Mouse (Mus musculus): ENCODE data around the gene Mphosph9.
A peak's percentile ranks its signal among the peaks of the same experiment; 100 is the strongest.

The Mphosph9 gene

DNA sequence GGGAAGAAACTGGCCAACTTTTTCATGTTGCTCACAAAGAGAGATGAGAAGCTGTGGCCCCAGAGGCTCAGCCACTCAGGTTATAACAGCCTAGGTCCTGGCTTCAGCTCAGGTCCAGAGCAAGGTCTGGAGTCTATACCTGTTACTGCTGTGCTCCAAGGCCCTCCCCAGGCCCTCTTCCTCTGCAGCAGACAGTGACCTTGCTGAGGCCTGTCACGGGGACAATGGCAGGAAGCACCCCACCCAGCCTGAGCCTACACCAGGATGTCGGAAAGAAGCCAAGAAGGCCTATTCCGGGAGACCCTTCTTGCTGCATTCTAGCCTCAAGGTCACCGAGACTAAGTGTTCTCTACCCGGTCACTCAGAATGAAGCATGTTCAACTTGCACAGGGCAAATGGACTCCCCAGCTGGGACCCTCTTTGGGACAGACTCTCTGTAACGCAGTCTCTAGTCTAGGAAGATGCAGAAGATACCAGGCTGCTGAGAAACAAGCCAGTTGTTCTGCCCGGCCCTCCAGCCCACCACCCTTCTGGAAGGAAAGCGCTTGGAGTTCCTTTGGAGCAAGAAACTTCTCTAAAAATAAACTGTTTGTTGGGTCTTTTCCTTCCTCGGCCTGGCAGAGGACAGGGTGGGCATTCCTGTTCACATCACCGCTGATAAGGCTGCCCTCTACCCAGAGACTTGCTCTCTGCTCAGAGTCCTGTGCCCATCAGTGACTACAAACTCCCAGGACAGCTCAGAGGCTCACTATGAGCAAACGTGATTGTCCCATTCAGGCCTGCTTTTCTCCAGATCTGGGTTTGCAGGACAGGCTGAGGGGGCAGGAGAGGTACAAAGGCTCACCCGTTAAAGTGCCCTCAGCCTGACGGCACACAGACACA, 113.9 kb downstream of the Mphosph9 start:
- peak; percentile 43 to 45 for DNase-seq

DNA sequence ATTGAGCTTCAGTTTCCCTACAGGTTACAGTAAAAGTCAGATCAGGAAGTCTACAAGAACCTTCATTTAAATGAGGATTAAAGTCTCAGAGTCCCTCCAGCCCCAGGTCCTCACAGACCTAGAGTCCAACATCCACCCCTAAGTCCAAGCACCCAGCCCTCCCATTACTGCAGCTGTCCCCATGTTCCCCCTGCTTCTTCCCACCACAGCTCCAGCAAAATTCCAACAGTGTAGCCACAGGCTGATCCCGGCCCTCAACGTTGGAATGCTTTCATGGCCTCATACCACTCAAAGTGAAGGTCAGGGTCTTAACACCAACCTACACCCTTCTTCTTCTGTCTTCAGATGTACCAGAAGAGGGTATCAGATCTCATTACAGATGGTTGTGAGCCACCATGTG, 116.1 kb downstream of the Mphosph9 start:
- DNase-seq = no peak

DNA sequence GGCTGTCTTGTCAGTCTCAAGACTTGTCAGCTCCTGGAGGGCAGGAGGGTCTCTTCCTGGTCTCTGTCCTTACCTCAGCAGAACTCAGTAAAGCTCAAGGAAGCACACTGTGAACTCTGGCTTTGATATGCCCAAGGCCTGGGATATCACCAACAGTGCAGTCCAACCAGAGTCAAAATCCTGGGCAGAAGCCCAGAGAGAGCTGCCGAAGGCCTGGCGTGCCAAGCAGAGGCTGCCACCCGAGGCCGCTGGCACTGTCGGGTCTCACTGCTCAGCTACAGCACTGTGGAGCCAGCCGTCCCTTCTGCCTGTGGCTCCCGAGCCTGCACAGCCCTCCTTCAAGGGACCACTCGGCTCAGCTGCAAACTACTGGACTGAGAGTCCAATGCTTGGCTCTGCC, 116.5 kb downstream of the Mphosph9 start:
- DNase-seq = no peak

DNA sequence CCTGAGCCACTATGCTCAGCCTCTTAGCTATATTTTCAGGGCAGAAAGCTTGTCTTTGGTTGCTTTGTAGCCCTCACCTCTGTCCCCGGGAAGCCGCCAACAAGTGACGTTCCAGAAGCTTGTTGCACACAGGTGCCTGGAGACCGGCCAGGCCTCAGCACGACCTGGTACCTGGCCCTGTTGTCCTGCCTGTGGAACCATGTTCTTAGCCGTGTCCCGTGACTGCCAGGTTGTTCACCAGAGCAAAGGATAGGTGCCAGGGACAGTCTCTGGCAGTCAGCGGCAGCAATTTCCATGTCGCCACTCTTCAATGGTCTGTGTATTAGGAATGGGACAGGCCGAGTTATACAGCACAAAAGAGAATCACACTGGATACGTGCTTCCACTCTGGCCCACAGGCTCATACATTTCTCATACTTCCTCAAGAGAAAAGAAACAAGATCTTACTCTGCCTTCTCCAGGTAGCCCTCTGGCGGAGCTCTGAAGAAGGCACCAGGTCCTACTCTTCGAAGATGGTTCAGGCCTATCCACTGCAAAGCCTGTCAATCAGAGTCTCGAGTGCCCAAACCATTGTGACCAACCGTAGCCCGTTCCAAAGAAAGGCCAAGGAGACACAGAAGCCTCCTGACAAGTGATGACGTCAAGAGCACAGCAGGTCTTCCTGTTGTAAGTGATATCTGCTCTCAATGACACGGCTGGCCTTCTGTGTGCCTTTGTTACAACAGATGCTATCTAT, 117.3 kb downstream of the Mphosph9 start:
- no peak for DNase-seq

DNA sequence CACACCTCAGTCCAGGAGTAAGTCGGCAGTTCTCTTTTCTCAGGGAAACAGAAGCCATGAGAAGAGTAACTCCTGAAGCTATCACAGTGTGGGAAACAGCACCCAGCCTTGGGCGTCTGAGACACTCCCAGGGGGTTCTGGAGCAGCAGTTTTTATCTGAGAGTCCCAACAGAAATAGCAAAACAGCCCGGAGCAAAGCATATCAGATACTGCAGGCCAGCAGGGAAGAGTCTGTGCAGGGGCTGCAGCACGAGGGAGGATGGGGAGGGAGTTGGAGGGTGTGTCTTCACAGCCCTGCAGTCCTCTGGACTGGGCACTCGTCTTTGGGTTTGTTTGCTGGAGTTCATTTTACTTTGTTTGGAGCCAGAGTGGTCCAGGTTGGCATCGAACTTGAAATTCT, 117.9 kb downstream of the Mphosph9 start:
- DNase-seq = no peak

DNA sequence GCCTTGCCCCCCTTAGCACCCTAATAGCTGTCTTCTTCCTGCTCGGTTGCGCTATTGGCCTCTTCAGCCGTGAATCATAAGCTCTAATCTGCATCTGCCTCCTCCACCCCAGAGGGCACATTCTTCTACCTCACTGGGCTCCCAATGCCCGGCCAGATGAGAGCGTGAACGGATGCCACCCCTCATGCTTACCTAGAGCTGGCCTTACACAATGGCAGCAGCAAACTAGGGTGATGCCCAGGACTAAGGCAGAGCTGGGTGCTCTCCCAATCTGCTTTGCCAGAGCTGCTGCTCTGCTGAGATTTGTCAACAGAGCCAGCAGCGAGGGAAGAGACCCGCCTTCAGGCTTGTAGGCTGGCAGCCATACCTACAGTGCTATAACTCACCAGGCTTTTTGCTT, 119.7 kb downstream of the Mphosph9 start:
- DNase-seq = no peak

DNA sequence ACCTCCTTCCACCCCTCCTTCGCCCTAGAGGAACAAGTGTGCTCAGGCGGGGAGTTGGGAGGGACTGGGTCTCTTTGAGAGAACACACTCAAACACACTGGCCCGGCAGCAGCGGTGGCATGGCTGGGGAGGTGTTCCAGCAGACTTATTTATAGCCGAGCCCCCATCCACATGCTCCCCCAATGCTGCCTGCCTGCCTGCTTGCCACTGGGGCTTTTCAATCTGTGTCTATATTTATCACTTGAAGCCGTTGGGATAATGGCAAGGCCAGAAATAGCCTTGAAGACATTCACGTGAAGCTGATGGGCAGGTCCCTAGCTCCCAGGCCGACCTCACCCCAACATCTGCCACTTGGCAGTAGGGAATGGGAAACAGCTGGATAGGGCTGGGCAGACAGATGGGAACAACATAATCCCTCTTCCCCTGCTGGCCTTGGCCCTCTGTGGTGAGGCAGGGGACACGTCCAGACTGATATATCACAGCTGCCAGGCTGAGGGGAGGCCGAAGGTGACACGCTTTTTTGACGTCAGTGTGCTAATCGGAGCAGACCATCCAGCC, 121.2 kb downstream of the Mphosph9 start:
- no peak for DNase-seq

DNA sequence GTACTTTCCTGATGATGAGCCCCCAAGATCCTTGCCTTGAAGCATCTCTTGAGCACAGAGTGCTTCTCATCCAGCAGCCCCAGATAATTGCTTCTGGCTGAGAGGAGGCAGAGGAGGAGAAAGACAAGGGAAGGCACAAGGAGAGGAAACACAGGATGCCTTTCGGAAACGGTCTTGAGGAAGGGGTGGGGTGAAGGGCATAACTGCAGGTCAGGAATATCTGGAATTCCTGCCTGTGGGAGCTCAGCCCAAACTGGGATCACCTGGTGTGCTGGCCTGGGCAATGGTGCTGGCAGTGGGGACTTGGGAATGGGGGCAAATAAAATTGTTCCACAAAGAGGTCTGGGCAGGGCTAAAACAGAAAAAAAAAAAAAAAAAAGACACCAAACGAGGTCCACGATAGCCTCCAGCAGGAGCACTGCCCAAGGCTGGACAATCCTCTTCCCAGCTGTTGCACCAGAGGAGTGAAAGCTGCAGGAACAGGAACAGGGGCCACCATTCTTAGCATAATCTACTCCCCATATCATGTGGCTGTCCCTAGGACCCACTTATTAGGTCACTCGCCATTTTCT, 121.9 kb downstream of the Mphosph9 start:
- no peak for DNase-seq

DNA sequence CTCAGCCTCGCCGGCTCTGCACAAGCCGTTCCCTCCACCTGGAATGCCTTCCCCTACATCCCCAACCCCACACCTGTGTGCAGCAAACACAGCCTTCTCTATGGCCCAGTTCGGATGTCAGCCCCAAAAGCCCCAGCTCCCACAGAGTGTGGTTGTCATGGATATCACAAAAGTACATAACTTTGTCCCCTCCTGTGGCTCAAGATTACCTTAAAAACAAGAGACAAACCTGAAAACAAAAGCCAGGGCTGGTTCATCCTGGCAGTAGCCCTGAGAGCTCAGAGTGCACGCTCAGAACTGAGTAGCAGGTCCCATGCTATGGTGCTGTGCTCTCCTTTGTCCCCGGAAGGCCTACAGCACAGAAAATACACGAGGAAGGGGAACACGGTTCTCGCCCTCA, 122.6 kb downstream of the Mphosph9 start:
- no peak for DNase-seq

DNA sequence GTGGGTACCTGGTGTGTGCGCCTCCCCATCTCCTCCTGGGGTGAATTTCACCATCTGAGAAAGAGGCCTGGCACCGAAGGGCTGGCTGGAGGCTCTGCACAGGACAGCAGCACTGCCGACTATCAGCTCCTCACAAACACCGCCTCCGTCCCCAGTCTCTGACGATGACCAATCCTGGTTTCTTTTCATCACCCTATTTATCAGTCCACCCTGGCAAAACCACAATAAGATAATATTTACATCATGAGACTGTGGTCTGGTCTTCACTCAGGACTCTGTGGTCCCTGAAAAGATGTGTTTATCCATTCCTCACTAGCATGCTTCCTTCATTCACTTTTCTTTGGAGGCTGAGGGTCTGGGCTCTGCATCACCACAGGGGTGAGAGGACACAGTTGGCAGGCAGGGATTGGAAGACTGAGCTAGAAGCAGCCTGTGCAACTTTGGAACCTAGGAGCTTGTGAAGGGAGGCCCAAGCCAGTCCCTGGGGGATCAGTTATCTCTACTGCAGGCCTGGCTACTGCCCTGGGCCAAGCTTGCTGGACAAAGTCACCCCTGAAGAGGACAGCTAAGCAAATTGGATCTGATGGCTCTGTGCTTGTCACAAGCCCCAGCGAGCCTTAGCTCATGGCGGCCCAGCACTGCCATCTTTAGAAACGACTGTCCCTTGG, 123.5 kb downstream of the Mphosph9 start:
- no peak for DNase-seq

DNA sequence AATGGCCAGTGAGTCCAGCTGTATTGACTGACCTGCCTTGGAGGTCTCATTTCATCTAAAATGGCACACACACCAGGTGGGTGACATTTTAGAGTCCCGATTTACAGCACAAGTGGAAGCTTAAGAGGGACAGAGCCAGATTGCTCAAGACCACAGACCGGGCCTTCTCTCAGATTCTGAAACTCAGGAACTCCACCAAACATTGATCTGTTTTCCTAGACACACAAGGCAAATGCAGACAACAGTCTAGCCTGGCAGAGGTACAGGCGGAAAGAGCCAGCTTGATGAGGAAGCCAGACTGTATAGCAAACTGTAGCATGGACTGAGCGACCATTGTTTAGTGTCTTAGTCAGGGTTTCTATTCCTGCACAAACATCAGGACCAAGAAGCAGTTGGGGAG, 124.5 kb downstream of the Mphosph9 start:
- DNase-seq = no peak

DNA sequence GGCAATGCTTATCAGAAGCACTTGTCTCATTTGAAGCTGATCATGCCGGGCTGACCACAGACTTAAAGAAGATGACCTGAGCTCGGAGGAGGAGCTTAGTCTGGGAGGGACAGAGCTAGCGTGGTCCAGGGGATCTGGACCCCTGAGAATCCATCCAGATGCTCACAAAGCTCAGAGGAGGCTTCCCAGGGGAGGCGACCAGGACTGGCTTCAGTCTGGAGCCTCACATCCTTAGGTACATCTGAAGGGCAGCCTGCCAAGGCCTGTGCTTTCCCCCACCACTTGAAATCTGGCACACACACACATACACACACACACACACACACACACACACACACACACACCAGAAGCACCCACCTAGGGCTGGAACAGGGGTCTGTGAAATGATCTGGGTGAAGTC, 125.7 kb downstream of the Mphosph9 start:
- DNase-seq = no peak

DNA sequence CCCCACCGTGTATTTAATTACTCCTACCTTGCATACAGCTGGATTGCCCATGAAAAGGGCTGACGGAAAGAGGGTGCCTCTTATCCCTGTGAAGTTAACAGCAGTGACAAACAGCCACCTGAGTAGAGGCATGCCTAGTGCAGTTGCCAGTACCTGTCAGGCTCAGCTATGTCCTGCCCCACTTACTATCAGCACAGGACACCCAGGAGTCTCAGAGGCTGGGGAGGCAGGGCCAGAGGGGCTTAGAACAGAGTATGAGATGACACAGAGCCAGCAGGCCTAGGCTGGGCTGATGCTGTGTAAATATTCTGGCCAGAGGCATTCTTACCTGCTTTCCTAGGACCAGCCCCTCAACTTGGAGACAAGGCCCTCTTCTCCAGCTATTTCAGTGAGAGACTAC, 126.2 kb downstream of the Mphosph9 start:
- no peak for DNase-seq

Measured in spleen, adult 18-20 months (tissue).